Mouse (Mus musculus) thymus, postnatal 14 days (tissue): ENCODE results near the gene Thap3.
"Not testable (repeated sequence)": the region's sequence is repeated elsewhere in the genome, so short reads cannot be mapped to it uniquely, and the experiment has no call there.

Experiments
- DNase-seq: peaks from one replicate; pipeline ENCODE4 v3.0.0; 2021

The Thap3 gene

DNA sequence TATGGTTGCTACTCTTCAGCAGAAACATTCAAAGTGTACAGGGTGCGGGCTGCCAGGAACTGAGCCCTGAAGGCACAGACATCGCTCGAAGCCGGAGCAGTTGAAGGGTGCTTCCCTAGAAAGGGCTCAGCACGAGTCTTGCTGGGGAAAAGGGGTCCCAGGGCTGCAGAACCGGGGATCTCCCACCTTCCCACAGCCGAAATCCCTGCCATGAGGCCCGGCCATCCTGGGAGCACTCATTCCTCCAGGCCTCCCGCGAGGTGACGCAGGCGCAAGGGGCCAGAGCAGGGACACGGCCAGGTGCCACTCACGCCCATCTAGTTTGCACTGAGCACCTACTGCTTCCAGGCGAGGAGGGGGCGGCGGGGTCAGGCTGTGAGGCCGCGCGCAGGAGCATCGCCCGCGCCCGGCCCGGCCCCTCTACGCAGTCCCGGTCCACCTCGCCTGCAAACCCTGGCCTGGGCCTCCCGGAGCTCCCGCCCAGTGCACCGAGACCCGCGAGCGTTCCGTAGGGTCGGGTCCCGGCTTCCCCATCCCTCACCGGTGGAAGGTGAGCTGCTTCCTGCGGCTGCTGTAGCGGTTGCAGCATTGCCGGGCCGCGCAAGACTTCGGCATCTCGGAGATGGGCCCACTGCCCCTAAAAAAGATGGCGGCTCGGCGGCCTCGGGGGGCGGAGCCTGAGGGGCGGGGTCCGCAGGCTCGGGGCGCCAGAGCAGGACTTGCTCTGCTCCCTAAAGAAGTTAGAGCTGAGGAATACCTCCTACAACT is at the start of gene Thap3:
TSS of gene Thap3 (minus strand) at position 656 of the 768 bp plus-strand sequence.
- DNase-seq, result peak; percentile 92

DNA sequence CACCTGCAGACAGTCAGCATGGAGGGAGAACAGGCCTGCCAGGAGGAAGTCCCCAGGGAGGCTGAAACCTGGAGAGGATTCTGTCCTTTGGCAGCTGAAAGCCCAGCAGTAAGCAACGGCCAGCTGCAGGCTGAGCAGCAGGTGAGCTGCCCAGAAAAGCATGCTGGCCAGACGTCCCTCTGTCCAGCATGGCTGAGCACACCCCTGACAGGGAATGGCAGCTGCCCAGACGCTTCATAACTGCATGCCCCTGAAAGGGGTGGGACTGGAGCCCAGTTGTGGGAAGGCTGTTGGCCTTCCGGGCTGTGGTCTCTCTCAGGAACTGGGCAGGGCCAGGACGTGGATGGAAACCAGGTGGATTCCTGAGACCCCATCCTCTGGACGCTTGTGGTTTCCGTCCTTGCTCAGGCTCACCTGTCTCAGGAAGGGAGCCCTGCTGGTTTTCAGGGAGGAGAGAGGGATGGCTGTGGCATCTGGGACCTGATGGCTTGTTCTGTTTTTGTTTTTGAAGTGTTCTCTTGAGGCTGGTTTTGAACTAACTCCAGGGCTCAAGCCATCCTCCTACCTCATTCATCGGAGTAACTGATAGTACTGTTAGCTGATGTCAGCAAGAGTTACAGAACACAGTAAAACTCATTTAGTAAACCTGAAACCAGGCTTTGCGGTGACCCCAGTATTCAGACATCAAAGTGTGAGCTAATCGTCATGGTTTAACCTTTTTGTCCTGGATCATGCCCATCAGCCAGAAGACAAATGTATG is 49.6 kb upstream of the Thap3 start, which contains the start of gene Tas1r1:
TSS of gene Tas1r1 (minus strand) at position 344 of the 760 bp plus-strand sequence.
- no peak for DNase-seq

DNA sequence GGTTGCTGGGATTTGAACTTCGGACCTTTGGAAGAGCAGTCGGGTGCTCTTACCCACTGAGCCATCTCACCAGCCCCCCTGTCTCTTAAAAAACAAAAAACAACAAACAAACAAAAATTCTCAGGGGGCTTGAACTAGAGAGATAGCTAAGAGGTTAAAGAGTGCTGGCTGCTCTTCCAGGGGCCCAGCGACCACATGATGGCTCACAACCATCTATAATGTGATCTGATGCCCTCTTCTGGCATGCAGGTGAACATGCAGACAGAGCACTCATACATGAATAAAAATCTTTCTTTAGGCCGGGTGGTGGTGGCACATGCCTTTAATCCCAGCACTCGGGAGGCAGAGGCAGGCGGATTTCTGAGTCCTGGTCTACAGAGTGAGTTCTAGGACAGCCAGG is 47.7 kb upstream of the Thap3 start:
- DNase-seq, result not testable (repeated sequence)

DNA sequence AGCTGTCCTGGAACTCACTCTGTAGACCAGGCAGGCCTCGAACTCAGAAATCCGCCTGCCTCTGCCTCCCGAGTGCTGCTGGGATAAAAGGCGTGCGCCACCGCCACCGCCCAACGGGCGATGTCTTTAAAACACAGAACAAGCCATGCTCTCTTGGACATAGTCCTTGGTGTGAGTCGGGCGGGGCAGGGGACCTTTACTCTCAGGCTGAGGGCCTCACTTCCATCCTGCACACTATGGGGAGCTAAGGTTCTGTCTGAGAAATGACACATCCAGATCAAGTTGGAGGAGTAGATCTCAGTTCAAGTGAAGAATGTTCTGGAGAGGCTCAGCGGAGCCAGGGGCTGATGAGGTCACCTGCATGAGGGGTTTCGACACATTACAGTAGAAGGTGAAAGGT is 44.1 kb upstream of the Thap3 start:
- DNase-seq, result no peak

DNA sequence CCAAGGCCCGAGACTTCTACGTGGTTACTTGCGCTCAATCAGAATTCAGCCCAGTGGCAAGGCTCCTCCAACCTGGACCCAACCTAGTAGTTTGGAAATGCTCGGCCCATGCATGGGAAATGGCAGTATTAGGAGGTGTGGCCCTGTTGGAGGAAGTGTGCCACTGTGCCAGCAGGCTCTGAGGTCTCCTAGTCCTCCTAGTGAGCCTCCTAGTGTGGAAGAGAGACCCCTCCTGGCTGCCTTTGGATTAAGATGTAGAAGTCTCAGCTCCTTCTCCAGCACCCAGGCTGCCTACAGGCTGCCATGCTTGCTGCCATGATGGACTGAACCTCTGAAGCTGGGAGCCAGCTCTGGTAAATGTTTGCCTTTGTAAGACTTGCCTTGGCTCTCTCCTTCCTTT is 41.2 kb upstream of the Thap3 start:
- DNase-seq, result peak; percentile 29

DNA sequence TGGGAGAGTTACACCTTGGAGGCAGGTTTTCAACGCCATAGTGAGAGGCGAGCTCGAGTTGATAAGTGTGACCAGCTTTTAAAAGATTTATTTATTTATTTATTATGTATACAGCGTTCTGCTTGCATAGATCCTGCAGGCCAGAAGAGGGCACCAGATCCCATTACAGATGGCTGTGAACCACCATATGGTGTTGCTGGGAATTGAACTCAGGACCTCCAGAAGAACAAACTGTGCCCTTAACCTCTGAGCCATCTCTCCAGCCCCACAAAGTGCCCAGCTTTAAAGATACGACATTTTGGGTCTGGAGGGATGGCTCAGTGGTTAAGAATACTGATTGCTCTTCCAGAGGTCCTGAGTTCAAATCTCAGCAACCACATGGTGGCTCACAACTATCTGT is 40.3 kb upstream of the Thap3 start:
- peak; percentile 33 for DNase-seq

DNA sequence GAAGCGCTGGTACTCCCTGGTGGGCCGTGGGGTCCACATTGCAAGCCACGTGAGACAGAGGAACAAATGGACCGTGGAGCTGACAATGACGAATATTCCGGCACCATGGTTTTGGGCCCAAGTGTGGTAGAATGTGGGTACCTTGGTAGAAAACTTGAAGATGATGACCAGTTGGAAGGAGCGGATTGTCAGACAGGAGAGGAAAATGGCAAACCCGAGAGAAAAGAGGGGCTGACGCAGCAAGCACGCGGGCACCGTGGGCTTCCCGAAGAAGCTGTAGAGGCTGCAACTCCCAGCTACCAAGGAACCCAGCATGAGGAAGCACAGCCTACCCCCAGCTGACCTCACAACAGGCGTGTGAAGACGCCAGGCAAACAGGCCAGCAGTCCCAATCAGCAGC is 39.7 kb upstream of the Thap3 start:
- DNase-seq, result no peak

DNA sequence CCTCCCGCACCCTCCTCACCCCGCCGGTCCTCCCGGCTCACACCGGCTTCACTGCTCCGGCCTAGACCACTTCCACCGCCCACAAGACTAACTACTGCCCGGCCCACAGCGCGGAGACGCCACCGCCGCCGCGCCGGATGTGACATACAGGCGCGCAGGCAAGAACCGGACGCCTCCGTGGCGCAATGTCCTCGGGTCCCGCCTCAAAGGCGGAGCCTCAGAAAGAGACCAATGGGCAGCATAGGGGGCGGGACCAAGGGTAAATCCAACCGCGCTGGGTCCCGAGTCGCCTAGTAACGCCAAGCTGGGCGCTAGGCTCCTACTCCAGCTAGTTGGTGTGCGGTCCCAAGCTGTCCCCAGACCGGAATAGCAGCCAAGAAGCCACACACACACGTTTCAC is 38.7 kb upstream of the Thap3 start, which contains the start of gene Zbtb48:
TSS of gene Zbtb48 (minus strand) at position 148 of the 400 bp plus-strand sequence.
- peak; percentile 96 for DNase-seq

DNA sequence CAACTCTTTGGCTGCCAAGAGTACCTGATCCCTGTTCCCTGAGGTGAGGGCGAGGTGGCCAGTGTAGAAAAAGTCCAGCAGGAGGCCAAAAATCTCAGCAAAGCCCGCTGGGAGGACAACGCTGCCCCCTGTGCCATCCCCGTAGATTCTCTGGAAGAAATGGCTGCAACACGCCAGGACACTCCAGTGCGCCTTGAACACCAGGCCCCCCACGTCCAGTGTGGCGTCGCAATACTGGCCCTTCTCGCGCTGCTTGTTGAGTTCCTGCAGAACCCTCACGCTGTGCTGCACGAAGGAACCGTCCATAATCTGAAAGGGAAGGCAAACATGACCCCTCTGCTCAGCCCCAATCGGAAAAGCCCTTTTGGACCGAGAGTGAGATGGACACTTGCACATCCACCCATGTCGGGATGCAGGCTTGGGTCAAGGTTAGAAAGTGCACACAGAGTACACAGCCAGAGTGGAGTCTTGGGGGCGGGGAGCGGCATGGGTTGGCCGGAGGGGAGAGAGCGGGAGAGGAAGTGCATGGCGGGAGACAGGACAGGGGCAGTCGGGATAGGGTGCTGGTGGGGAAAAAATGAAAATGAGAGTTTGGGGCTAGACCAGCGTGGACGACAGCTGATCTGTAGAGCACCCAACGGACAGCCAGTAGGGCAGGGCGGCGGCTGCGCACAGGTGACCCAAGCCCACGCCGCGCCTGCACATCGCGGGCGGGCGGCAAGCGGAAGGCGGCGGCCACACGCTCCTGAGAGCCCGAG is 38.1 kb upstream of the Thap3 start:
- no peak for DNase-seq

DNA sequence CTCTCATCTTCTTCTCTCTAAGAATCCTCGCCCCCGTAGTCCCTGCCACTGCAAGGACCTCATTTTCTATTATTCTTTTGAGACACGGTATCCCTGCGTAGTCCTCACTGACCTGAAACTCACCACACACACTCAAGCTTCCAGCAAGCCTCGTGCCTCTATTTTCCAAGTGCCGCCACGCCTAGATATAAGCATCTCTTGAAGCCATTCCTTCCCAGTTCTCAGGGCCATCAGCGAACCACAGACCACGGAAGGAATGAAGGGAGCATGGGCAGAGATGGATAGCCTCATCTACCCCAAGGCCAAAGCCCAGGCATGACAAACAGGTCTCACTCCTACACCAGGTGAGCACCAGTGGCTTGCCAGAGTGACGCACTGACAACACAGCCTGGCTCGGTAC is 35.7 kb upstream of the Thap3 start:
- no peak for DNase-seq

DNA sequence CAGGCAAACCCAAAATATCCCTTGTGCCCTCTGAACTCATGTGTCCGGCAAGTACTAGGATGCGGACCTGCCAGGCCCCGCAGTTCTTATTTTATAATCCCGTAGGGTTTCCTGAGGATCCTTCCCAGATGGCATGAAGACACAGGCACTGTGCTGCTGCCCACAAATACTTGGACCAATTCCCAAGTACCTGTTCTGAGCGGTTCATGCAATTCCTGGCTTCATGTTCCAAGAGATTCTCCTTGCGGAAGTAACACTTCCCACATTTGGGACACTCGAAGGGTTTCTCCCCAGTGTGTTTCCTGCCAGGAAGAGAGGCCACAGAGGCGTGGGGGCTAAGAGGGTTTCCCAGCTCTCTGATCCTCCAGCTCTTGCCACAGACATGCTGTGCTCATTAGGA is 33.7 kb upstream of the Thap3 start:
- no peak for DNase-seq

DNA sequence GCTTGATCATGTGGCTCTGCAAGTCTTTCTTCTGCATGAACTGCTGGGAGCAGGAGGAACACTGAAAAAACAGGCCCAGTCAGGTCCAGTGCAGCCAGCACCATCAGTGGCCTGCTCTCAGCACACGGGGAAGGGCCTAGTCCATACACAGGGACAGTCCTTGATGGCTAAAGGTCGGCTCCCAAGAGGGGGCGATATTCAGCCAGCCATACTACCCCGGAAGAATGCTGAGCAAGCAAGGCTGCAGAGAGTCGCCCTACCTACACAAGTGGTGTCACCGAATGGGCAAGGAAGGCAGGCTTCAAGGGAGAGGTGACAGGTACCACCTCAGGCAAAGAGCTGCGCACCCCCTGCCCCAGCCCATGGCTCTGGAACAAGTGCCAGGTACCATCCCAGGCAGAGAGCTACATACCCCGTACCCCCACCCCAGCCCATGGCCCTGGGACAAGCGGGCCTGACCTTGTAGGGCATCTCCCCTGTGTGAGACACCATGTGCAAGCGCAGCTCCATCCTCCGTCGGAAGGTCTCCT is 32.8 kb upstream of the Thap3 start:
- no peak for DNase-seq

DNA sequence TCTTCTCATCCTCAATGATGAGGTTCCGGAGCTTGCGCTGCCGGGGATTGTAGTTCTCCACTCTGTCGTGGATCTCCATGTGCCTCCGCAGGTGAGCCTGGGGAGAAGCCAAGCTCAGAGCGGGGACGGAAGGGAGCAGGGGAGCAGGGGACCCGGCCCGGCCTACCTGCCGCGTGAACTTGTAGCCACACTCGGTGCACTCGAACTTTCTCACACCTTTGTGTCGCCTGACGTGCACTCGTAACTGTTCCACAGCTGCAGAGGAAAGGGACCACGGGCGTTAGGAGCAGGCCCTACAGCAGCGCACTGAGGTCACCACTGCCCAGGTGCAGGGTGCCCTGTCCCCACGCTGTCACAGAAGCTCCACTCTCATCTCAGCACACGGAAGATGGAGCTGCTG is 31.2 kb upstream of the Thap3 start:
- DNase-seq, result no peak

DNA sequence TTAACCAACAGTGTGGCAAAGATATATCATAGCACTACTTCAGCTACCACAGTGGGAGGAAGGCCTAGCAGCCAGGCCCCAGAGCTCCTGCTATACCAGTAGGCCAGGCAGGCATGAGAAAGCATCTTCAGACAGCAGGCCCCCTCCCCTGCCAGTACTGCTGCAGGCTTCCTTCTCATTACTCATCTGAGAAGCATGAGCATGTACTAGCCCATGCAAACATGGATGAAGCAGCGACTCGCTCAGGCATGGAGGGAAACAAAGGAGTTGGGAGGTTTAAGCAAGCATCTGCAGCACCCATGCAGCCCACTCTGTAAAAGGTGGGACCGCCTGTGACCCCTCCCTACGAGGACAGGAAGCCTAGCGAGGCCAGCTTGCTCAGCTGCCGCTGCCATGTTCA is 30.3 kb upstream of the Thap3 start:
- DNase-seq, result no peak

DNA sequence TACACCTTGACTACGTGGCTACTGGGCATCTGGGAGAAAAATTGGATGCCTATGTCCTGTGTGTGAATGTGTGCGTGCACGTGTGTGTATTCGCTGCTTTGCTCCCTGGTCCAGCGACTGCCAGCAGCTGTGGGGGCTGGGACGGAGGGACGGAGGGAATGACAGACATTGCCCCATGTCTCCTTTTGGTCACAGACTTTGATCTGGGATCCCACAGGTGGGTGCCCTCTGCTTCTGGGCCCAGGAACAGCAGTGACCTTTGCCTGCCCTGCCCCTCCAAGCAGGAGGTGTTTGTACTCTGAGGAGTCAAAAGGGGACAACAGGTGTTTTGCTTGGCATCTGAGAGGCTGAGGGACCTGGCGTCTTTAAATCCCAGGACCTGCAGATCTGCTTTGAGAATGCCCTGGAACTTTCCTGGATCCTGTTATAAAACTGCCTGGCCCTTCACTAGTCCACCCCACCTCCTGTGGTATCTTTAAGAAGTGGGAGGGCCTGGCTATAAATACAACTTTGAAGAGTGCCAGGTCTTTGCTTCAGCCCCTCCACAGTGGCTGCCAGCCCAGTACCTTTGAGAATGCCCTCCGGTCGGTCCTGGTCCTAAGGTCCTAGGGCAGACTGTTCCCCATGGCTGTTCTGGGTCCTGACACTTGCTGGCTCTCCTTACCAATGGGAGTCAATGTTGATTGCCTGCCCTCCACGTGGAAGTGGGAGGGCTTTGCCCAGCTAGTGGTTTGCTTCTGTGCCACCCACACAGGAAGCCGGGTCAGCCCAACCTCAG is 24.4 kb upstream of the Thap3 start:
- no peak for DNase-seq

DNA sequence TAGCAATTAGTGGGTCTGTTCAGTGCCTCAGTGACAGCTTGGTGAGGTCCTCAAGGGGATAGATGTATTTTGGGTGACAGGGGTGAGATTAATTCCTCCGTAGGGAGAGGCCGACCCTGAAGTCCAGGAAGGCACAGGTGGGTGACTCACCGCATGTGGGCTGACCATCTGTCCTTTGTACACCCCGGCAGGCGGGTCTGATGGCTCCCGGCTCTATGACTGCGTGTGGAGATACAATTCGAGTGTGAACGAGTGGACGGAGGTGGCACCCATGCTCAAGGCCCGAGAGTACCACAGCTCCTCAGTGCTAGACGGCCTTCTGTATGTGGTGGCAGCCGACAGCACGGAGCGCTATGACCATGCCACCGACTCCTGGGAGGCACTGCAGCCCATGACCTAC is 23.3 kb upstream of the Thap3 start:
- no peak for DNase-seq

DNA sequence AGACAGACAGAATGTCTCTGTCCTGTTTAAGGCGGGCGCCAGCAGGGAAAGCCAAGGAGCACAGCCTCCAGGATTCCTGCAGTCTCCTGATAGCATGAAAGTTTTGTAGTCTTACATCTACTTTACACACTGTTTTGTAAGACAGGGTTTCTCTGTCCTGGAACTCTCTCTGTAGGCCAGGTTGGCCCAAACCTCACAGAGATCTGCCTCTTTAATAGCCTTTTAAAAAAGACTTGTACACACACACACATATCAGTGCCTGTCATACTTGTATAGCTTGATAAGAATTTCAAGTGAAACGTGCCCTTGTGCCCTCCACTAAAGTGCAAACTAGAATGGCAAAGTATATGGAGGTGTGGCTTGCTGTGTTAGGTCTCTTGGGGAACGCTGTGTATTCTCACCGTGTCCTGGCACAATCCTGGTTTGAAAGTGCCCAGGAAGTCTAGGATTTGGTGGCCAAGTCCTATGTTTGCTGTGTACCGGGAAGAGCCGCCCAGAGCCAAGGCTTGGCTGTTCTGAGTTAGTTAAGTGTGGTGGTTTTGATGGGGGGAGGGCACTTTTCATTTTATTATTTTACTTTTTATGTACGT is 22.5 kb upstream of the Thap3 start:
- no peak for DNase-seq

DNA sequence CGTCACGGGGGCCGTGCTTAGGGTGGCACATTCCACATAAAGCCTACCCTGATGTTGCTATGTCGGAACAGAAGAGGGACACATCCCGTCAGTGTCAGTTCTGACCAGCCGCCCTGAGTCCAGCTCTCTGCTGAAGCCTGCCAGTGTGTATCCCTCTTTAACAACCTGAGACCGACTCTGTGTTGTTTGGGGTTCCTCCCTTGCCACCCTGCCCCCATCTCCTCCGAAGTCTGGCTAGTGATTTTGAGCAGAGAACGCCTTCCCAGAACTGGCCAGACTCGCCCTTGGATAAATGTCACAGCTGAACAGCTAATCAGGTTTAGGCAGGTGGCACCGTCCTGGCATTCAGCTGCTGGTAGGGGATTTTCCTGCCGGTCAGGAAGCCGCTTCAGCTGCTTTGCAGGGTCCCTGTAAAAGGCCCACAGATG is 21.9 kb upstream of the Thap3 start:
- no peak for DNase-seq

DNA sequence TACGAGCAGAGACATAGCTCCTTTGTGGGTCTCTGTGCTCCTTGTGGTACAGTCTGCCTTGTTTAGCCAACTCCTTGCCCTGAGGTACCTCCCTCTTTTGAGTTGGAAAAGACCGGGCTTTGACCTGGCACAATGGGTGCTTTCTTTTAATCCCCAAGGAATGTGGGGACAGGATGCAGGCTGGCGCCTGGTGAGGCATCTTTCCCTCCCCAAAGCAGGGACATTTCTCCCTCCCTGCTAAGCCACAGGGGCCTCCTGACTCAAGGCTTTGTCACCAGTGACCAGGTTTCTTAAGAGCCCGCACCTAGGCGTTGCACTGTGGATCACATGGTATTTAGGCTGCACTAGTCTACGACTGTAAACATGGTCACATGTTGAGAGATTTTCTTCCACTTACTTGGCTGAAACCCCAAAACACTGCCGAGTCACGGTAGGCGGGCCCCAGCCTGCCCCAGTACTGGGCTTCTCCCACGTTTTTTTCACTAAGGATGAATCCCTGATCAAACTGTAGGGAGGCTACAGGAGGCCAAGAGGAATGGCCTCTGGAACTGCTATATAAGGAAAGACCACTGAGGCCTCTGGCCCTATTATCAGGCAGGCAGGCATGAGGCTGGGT is 21.4 kb upstream of the Thap3 start:
- no peak for DNase-seq

DNA sequence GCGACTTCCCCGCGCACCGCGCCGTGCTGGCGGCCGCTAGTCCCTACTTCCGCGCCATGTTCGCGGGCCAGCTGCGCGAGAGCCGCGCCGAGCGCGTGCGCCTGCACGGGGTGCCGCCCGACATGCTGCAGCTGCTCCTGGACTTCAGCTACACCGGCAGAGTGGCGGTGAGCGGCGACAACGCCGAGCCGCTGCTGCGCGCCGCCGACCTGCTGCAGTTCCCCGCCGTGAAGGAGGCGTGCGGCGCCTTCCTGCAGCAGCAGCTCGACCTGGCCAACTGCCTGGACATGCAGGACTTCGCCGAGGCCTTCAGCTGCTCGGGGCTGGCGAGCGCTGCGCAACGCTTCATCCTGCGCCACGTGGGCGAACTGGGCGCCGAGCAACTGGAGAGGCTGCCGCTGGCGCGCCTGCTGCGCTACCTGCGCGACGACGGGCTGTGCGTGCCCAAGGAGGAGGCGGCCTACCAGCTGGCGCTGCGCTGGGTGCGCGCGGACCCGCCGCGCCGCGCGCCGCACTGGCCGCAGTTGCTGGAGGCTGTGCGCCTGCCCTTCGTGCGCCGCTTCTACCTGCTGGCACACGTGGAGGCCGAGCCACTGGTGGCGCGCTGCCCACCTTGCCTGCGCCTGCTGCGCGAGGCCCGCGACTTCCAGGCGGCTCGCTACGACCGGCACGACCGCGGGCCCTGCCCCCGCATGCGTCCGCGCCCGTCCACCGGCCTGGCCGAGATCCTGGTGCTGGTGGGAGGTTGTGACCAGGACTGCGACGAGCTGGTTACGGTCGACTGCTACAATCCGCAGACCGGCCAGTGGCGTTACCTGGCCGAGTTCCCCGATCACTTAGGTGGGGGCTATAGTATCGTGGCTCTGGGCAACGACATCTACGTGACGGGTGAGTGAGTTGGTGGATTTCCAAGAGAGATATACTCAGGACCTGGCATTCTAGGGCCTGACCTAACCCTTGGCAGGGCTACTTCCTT is 20.6 kb upstream of the Thap3 start:
- DNase-seq, result peak; percentile 66
